In genomic region chr7:25719761-25720610, GRCm38 (mm10) we compare ENCODE assay signal across 8 mouse cellular contexts. TPM values are rescaled to one million over a fixed set of nuclear protein-coding genes. Genes with fewer than 3 reads are reported as not detected.
A peak's percentile ranks its signal among the peaks of the same experiment; 100 is the strongest.
DNase-seq lines count a peak whose midpoint lies in the region; ATAC-seq and TF ChIP-seq lines count a peak whose summit lies in the region.

No protein-coding gene starts in this region.

- H3K4me3 ChIP-seq in forebrain, embryonic 16.5 days (replicated peaks; ENCODE audit: low read length) = no peak overlapping the region
- H3K4me3 ChIP-seq in hindbrain, postnatal 0 days (ENCODE audit: low read length) = no peak overlapping the region
- H3K4me3 ChIP-seq in left cerebral cortex, adult 2 months = no peak overlapping the region
- no peak overlapping the region for H3K4me3 ChIP-seq in macrophage (ENCODE audit: inconsistent target)

- H3K9ac ChIP-seq in forebrain, embryonic 16.5 days (replicated peaks; ENCODE audit: low read depth, low read length) = no peak overlapping the region
- H3K9ac ChIP-seq in hindbrain, postnatal 0 days (replicated peaks; ENCODE audit: low read length) = no peak overlapping the region

- H3K79me2 ChIP-seq in macrophage (ENCODE audit: inconsistent target) = peaks cover 39% of the 10 kb centered on the region

- DNase-seq in R1 (ENCODE audit: low read depth, low spot score) = peak; percentile 82
- peak; percentile 65 to 82 for DNase-seq in cerebellum, adult 18-20 months
- peak; percentile 82 for DNase-seq in hindbrain, postnatal 0 days (ENCODE audit: low spot score)
- DNase-seq in left cerebral cortex, adult 2 months (ENCODE audit: extremely low spot score in 1 of 2, low spot score in 2 of 2) = peak; percentile 71 to 86
- peak; percentile 83 to 84 for DNase-seq in right cerebral cortex, postnatal 10 days (ENCODE audit: low spot score in 2 of 2)

- 64% methylated on average over 10 of the region's 10 CpGs for WGBS in forebrain, embryonic 16.5 days
- 65% methylated on average over 10 of the region's 10 CpGs for WGBS in hindbrain, postnatal 0 days
- 41% methylated on average over 10 of the region's 10 CpGs for WGBS in macrophage (ENCODE audit: missing documents)

- no peaks in the 10 kb centered on the region for H3K9me3 ChIP-seq in forebrain, embryonic 16.5 days (ENCODE audit: control insufficient read depth, low read length)
- no peaks in the 10 kb centered on the region for H3K9me3 ChIP-seq in hindbrain, postnatal 0 days (ENCODE audit: low read length)

- peaks cover 19% of the 10 kb centered on the region for H3K4me1 ChIP-seq in forebrain, embryonic 16.5 days (replicated peaks; ENCODE audit: control insufficient read depth, insufficient read depth, low read length)
- 0 out of 2 replicates have a peak, but pooled peaks cover 4% of the 10 kb centered on the region for H3K4me1 ChIP-seq in hindbrain, postnatal 0 days (ENCODE audit: insufficient read depth, low read length)

- no peak overlapping the region for H3K27ac ChIP-seq in forebrain, embryonic 16.5 days (ENCODE audit: low read length)
- no peak overlapping the region for H3K27ac ChIP-seq in hindbrain, postnatal 0 days
- peak overlapping the region; percentile 93; the same call in 1 of the 2 replicates for H3K27ac ChIP-seq in left cerebral cortex, adult 2 months
- H3K27ac ChIP-seq in macrophage = peak overlapping the region; percentile 90

- intact Hi-C loops in left cerebral cortex, adult 2 months (cut with DNase I) = loop anchor here (1.0 to 5.0 kb wide), 3 partner anchors 32 to 95 kb away; partner anchors contain the start of genes Hnrnpul1 and Tgfb1

- no peaks in the 10 kb centered on the region for H3K27me3 ChIP-seq in forebrain, embryonic 16.5 days (replicated peaks; ENCODE audit: control insufficient read depth, insufficient read depth, low read length)
- H3K27me3 ChIP-seq in hindbrain, postnatal 0 days (ENCODE audit: insufficient read depth, low read length) = no peaks in the 10 kb centered on the region

- TF ChIP-seq CTCF in hindbrain, postnatal 0 days (IDR thresholded peaks at IDR 0.05; ENCODE audit: low read depth) = peak; percentile 97
- peak; percentile 93 for TF ChIP-seq CTCF in left cerebral cortex, adult 2 months (IDR thresholded peaks at IDR 0.05)

- peaks cover 37% of the 10 kb centered on the region for H3K36me3 ChIP-seq in forebrain, embryonic 16.5 days (ENCODE audit: control insufficient read depth, insufficient read depth)
- peaks cover 50% of the 10 kb centered on the region for H3K36me3 ChIP-seq in hindbrain, postnatal 0 days (ENCODE audit: insufficient read depth, low read length)
- H3K36me3 ChIP-seq in macrophage (ENCODE audit: inconsistent target) = peaks cover 31% of the 10 kb centered on the region

- no peak overlapping the region for H3K4me2 ChIP-seq in forebrain, embryonic 16.5 days (ENCODE audit: low read length)
- peak overlapping the region; percentile 93; the same call in 1 of the 2 replicates for H3K4me2 ChIP-seq in hindbrain, postnatal 0 days (ENCODE audit: low read depth, low read length)

- ATAC-seq in forebrain, embryonic 16.5 days = peak; percentile 54
- ATAC-seq in hindbrain, postnatal 0 days = peak; percentile 59
- no peak for ATAC-seq in activated CD4-positive, CD25-positive, alpha-beta regulatory T cell, adult 4 months

RNA-seq across cellular contexts. Expression of gene Ccdc97, which starts 1.1 kb away (rescaled TPM):
- polyA plus RNA-seq in forebrain, embryonic 16.5 days (2015; fragmentation: Nextera tagmentation; extraction: Ambion mirVana) = 29.5 and 33.7 TPM in 2 replicates
- 41.2 and 43.1 TPM in 2 replicates for total RNA-seq in hindbrain, postnatal 0 days (2014; rRNA removed)
- polyA plus RNA-seq in hindbrain, postnatal 0 days (2015; fragmentation: Nextera tagmentation; extraction: Ambion mirVana) = 23.1 and 26.6 TPM in 2 replicates
- total RNA-seq in left cerebral cortex, adult 2 months (2021) = 10 to 100 TPM; 65.4 to 66.5 TPM
- total RNA-seq in macrophage (2018; cell fraction: chromatin; rRNA removed) = 100 to 1,000 TPM in 1 of 26 experiments, 10 to 100 TPM in 25; 24.7 to 122 (median 61.4) TPM
- 10 to 100 TPM; 20.2 to 48.3 (median 37.1) TPM for total RNA-seq in macrophage (2018; cell fraction: cytosol; rRNA removed)
- total RNA-seq in macrophage (2018; cell fraction: nucleus; rRNA removed) = 10 to 100 TPM; 25.6 to 91.8 (median 48.4) TPM
- polyA plus RNA-seq in macrophage (2018) = 21.9 to 33.1 TPM (median 32.9 TPM) in 3 replicates
- polyA plus RNA-seq in activated CD4-positive, CD25-positive, alpha-beta regulatory T cell, adult 4 months (2017; shearing (Covaris generic)) = 10 to 100 TPM; 31.1 to 46.9 TPM

RNA-seq across cellular contexts. Expression of gene Tgfb1, which starts 33.2 kb away (rescaled TPM):
- 0.54 and 0.93 TPM in 2 replicates for polyA plus RNA-seq in forebrain, embryonic 16.5 days (2015; fragmentation: Nextera tagmentation; extraction: Ambion mirVana)
- 2.3 and 2.4 TPM in 2 replicates for total RNA-seq in hindbrain, postnatal 0 days (2014; rRNA removed)
- 0.76 and 0.98 TPM in 2 replicates for polyA plus RNA-seq in hindbrain, postnatal 0 days (2015; fragmentation: Nextera tagmentation; extraction: Ambion mirVana)
- 10 to 100 TPM in 1 of 2 experiments, 1 to 10 TPM in 1; 7.3 to 10.7 TPM for total RNA-seq in left cerebral cortex, adult 2 months (2021)
- total RNA-seq in macrophage (2018; cell fraction: chromatin; rRNA removed) = 100 to 1,000 TPM; 119 to 524 (median 241) TPM
- total RNA-seq in macrophage (2018; cell fraction: cytosol; rRNA removed) = 100 to 1,000 TPM; 316 to 653 (median 465) TPM
- total RNA-seq in macrophage (2018; cell fraction: nucleus; rRNA removed) = 100 to 1,000 TPM; 187 to 584 (median 334) TPM
- polyA plus RNA-seq in macrophage (2018) = 329 to 471 TPM (median 343 TPM) in 3 replicates
- polyA plus RNA-seq in activated CD4-positive, CD25-positive, alpha-beta regulatory T cell, adult 4 months (2017; shearing (Covaris generic)) = 1 to 10 TPM; 4.7 to 8.6 TPM

RNA-seq across cellular contexts. Expression of gene Hnrnpul1, which starts 34.6 kb away (rescaled TPM):
- polyA plus RNA-seq in forebrain, embryonic 16.5 days (2015; fragmentation: Nextera tagmentation; extraction: Ambion mirVana) = 44.2 and 46.6 TPM in 2 replicates
- 116 and 128 TPM in 2 replicates for total RNA-seq in hindbrain, postnatal 0 days (2014; rRNA removed)
- 43.4 and 44.6 TPM in 2 replicates for polyA plus RNA-seq in hindbrain, postnatal 0 days (2015; fragmentation: Nextera tagmentation; extraction: Ambion mirVana)
- 100 to 1,000 TPM in 1 of 2 experiments, 10 to 100 TPM in 1; 96.5 to 101 TPM for total RNA-seq in left cerebral cortex, adult 2 months (2021)
- total RNA-seq in macrophage (2018; cell fraction: chromatin; rRNA removed) = 100 to 1,000 TPM in 21 of 26 experiments, 10 to 100 TPM in 5; 69.6 to 173 (median 119) TPM
- 100 to 1,000 TPM; 100 to 165 (median 125) TPM for total RNA-seq in macrophage (2018; cell fraction: cytosol; rRNA removed)
- 100 to 1,000 TPM in 16 of 26 experiments, 10 to 100 TPM in 10; 80.4 to 149 (median 106) TPM for total RNA-seq in macrophage (2018; cell fraction: nucleus; rRNA removed)
- polyA plus RNA-seq in macrophage (2018) = 94.5 to 149 TPM (median 100 TPM) in 3 replicates
- 10 to 100 TPM; 47.1 to 58.0 TPM for polyA plus RNA-seq in activated CD4-positive, CD25-positive, alpha-beta regulatory T cell, adult 4 months (2017; shearing (Covaris generic))

RNA-seq across cellular contexts. Expression of gene B9d2, which starts 39.4 kb away (rescaled TPM):
- polyA plus RNA-seq in forebrain, embryonic 16.5 days (2015; fragmentation: Nextera tagmentation; extraction: Ambion mirVana) = 35.6 and 41.3 TPM in 2 replicates
- total RNA-seq in hindbrain, postnatal 0 days (2014; rRNA removed) = 29.5 and 51.3 TPM in 2 replicates
- 50.8 and 55.6 TPM in 2 replicates for polyA plus RNA-seq in hindbrain, postnatal 0 days (2015; fragmentation: Nextera tagmentation; extraction: Ambion mirVana)
- total RNA-seq in left cerebral cortex, adult 2 months (2021) = 10 to 100 TPM; 21.3 to 25.9 TPM
- 10 to 100 TPM in 19 of 26 experiments, 1 to 10 TPM in 7; 5.0 to 21.3 (median 11.6) TPM for total RNA-seq in macrophage (2018; cell fraction: chromatin; rRNA removed)
- total RNA-seq in macrophage (2018; cell fraction: cytosol; rRNA removed) = 10 to 100 TPM in 25 of 26 experiments, 1 to 10 TPM in 1; 9.7 to 17.8 (median 14.2) TPM
- total RNA-seq in macrophage (2018; cell fraction: nucleus; rRNA removed) = 10 to 100 TPM in 15 of 26 experiments, 1 to 10 TPM in 11; 4.5 to 20.0 (median 11.0) TPM
- 6.8 to 17.7 TPM (median 9.7 TPM) in 3 replicates for polyA plus RNA-seq in macrophage (2018)
- 10 to 100 TPM; 54.0 to 70.8 TPM for polyA plus RNA-seq in activated CD4-positive, CD25-positive, alpha-beta regulatory T cell, adult 4 months (2017; shearing (Covaris generic))

RNA-seq across cellular contexts. Expression of gene Tmem91, which starts 45.0 kb away (rescaled TPM):
- polyA plus RNA-seq in forebrain, embryonic 16.5 days (2015; fragmentation: Nextera tagmentation; extraction: Ambion mirVana) = 13.5 and 28.3 TPM in 2 replicates
- total RNA-seq in hindbrain, postnatal 0 days (2014; rRNA removed) = 62.1 and 115 TPM in 2 replicates
- 182 and 185 TPM in 2 replicates for polyA plus RNA-seq in hindbrain, postnatal 0 days (2015; fragmentation: Nextera tagmentation; extraction: Ambion mirVana)
- 10 to 100 TPM; 20.7 to 29.4 TPM for total RNA-seq in left cerebral cortex, adult 2 months (2021)
- 1 to 10 TPM in 21 of 26 experiments, under 1 TPM in 3, not detected in 2; 0.51 to 5.9 (median 2.9) TPM for total RNA-seq in macrophage (2018; cell fraction: chromatin; rRNA removed)
- total RNA-seq in macrophage (2018; cell fraction: cytosol; rRNA removed) = 1 to 10 TPM in 10 of 26 experiments, under 1 TPM in 14, not detected in 2; 0.19 to 2.0 (median 0.92) TPM
- total RNA-seq in macrophage (2018; cell fraction: nucleus; rRNA removed) = 1 to 10 TPM in 18 of 26 experiments, under 1 TPM in 6, not detected in 2; 0.56 to 3.5 (median 1.9) TPM
- 0.25 to 0.59 TPM (median 0.32 TPM) in 3 replicates for polyA plus RNA-seq in macrophage (2018)
- polyA plus RNA-seq in activated CD4-positive, CD25-positive, alpha-beta regulatory T cell, adult 4 months (2017; shearing (Covaris generic)) = 10 to 100 TPM; 10.4 to 11.6 TPM

Comparison
In these comparisons a context has a peak if more than half of its experiments do, and no peak if none do; other contexts are left out.
1. H3K27ac ChIP-seq: peak in left cerebral cortex, adult 2 months (single experiment) and macrophage (single experiment); none in forebrain, embryonic 16.5 days (single experiment) and hindbrain, postnatal 0 days (single experiment).
2. RNA of gene Tgfb1, which starts 33.2 kb away (polyA plus RNA-seq): 329 to 471 TPM in macrophage; 4.7 to 8.6 TPM in activated CD4-positive, CD25-positive, alpha-beta regulatory T cell, adult 4 months, 0.76 to 0.98 TPM in hindbrain, postnatal 0 days and 0.54 to 0.93 TPM in forebrain, embryonic 16.5 days; every median in the first group is over 10 times any median in the second.
3. Peak in every context shown above with its lines, with median percentiles within 50 percentile points of each other: DNase-seq.